Mouse (Mus musculus): Measurements from ENCODE around the gene Nav2. TPM values are rescaled to one million over a fixed set of nuclear protein-coding genes. Genes with fewer than 3 reads are reported as not detected.

Gene Nav2
- polyA plus RNA-seq, 1 experiment: 32.5 TPM

GRCm38 (mm10) chr7:49085759-49086158 lies 177.2 kb downstream of the Nav2 start:
- H3K27me3 ChIP-seq (ENCODE audit: control insufficient read depth, insufficient read depth, low read length): no peaks in the 10 kb centered on the region
- no peak overlapping the region for H3K4me3 ChIP-seq (replicated peaks; ENCODE audit: insufficient read depth, low read depth, low read length)
- WGBS: 88% methylated on average over 10 of the region's 10 CpGs
- no peak for TF ChIP-seq POLR2A (IDR thresholded peaks at IDR 0.05; ENCODE audit: borderline replicate concordance, insufficient read depth, low read length)
- TF ChIP-seq CTCF (IDR thresholded peaks at IDR 0.05; ENCODE audit: borderline replicate concordance, insufficient read depth, low read depth, low read length): no peak
- H3K27ac ChIP-seq (ENCODE audit: insufficient read depth, low read length): no peak overlapping the region
- H3K4me1 ChIP-seq (ENCODE audit: control insufficient read depth, insufficient read depth, low read length): peaks cover 27% of the 10 kb centered on the region
- no peak for DNase-seq

- TF ChIP-seq CTCF (IDR thresholded peaks at IDR 0.05; ENCODE audit: borderline replicate concordance, insufficient read depth, low read depth, low read length) (no peak; the same call in 1 of the 2 replicates), POLR2A (IDR thresholded peaks at IDR 0.05; ENCODE audit: borderline replicate concordance, insufficient read depth, low read length) (no peak)
- H3K4me1 ChIP-seq (ENCODE audit: control insufficient read depth, insufficient read depth, low read length): peaks cover 35% of the 10 kb centered on the region
These were observed 178.6 kb downstream of the Nav2 start for GRCm38 (mm10) chr7:49087154-49087553.

GRCm38 (mm10) chr7:49088198-49088912 lies 179.8 kb downstream of the Nav2 start:
- DNase-seq: no peak
- Histone ChIP-seq H3K27ac (ENCODE audit: insufficient read depth, low read length) (no peak overlapping the region), H3K27me3 (ENCODE audit: control insufficient read depth, insufficient read depth, low read length) (no peaks in the 10 kb centered on the region), H3K4me1 (ENCODE audit: control insufficient read depth, insufficient read depth, low read length) (peaks cover 41% of the 10 kb centered on the region), H3K4me3 (replicated peaks; ENCODE audit: insufficient read depth, low read depth, low read length) (no peak overlapping the region)
- no peak for TF ChIP-seq CTCF (IDR thresholded peaks at IDR 0.05; ENCODE audit: borderline replicate concordance, insufficient read depth, low read depth, low read length)
- TF ChIP-seq POLR2A (IDR thresholded peaks at IDR 0.05; ENCODE audit: borderline replicate concordance, insufficient read depth, low read length): no peak
- 87% methylated on average over 15 of the region's 15 CpGs for WGBS

More at GRCm38 (mm10) chr7:49087154-49087553, 178.6 kb downstream of the Nav2 start:
- peak; percentile 56 to 72 for DNase-seq
- Histone ChIP-seq H3K4me3 (replicated peaks; ENCODE audit: insufficient read depth, low read depth, low read length) (no peak overlapping the region), H3K27me3 (ENCODE audit: control insufficient read depth, insufficient read depth, low read length) (no peaks in the 10 kb centered on the region), H3K27ac (ENCODE audit: insufficient read depth, low read length) (no peak overlapping the region)
- WGBS: 7% methylated on average over 5 of the region's 5 CpGs

- H3K4me1 ChIP-seq (ENCODE audit: control insufficient read depth, insufficient read depth, low read length): peaks cover 54% of the 10 kb centered on the region
- no peak overlapping the region for H3K27ac ChIP-seq (ENCODE audit: insufficient read depth, low read length)
- H3K4me3 ChIP-seq (replicated peaks; ENCODE audit: insufficient read depth, low read depth, low read length): no peak overlapping the region
- H3K27me3 ChIP-seq (ENCODE audit: control insufficient read depth, insufficient read depth, low read length): no peaks in the 10 kb centered on the region
- no peak for TF ChIP-seq POLR2A (IDR thresholded peaks at IDR 0.05; ENCODE audit: borderline replicate concordance, insufficient read depth, low read length)
- TF ChIP-seq CTCF (IDR thresholded peaks at IDR 0.05; ENCODE audit: borderline replicate concordance, insufficient read depth, low read depth, low read length): no peak
- DNase-seq: no peak
- 83% methylated on average over 5 of the region's 5 CpGs for WGBS
These were observed 182.9 kb downstream of the Nav2 start for GRCm38 (mm10) chr7:49091371-49091770.

- no peak overlapping the region for H3K4me3 ChIP-seq (replicated peaks; ENCODE audit: insufficient read depth, low read depth, low read length)
- no peak overlapping the region for H3K27ac ChIP-seq (ENCODE audit: insufficient read depth, low read length)
- no peaks in the 10 kb centered on the region for H3K27me3 ChIP-seq (ENCODE audit: control insufficient read depth, insufficient read depth, low read length)
- H3K4me1 ChIP-seq (ENCODE audit: control insufficient read depth, insufficient read depth, low read length): peaks cover 49% of the 10 kb centered on the region
- TF ChIP-seq CTCF (IDR thresholded peaks at IDR 0.05; ENCODE audit: borderline replicate concordance, insufficient read depth, low read depth, low read length) (peak; percentile 19; the same call in 1 of the 2 replicates), POLR2A (IDR thresholded peaks at IDR 0.05; ENCODE audit: borderline replicate concordance, insufficient read depth, low read length) (no peak)
- WGBS: 61% methylated on average over 5 of the region's 5 CpGs
- no peak for DNase-seq
These were observed 183.4 kb downstream of the Nav2 start for GRCm38 (mm10) chr7:49091921-49092320.

GRCm38 (mm10) chr7:49093596-49093995 lies 185.1 kb downstream of the Nav2 start:
- Histone ChIP-seq H3K27me3 (ENCODE audit: control insufficient read depth, insufficient read depth, low read length) (no peaks in the 10 kb centered on the region), H3K4me1 (ENCODE audit: control insufficient read depth, insufficient read depth, low read length) (peaks cover 35% of the 10 kb centered on the region), H3K4me3 (replicated peaks; ENCODE audit: insufficient read depth, low read depth, low read length) (no peak overlapping the region), H3K27ac (ENCODE audit: insufficient read depth, low read length) (no peak overlapping the region)
- no peak for TF ChIP-seq CTCF (IDR thresholded peaks at IDR 0.05; ENCODE audit: borderline replicate concordance, insufficient read depth, low read depth, low read length)
- TF ChIP-seq POLR2A (IDR thresholded peaks at IDR 0.05; ENCODE audit: borderline replicate concordance, insufficient read depth, low read length): no peak
- DNase-seq: peak in 1 of 2 experiments; percentile 46
- WGBS: 86% methylated on average over 6 of the region's 6 CpGs

- 16% methylated on average over 3 of the region's 3 CpGs for WGBS
- Histone ChIP-seq H3K27me3 (ENCODE audit: control insufficient read depth, insufficient read depth, low read length) (no peaks in the 10 kb centered on the region), H3K4me3 (replicated peaks; ENCODE audit: insufficient read depth, low read depth, low read length) (no peak overlapping the region), H3K27ac (ENCODE audit: insufficient read depth, low read length) (no peak overlapping the region), H3K4me1 (ENCODE audit: control insufficient read depth, insufficient read depth, low read length) (peaks cover 34% of the 10 kb centered on the region)
- DNase-seq: peak; percentile 81 to 89
- TF ChIP-seq CTCF (IDR thresholded peaks at IDR 0.05; ENCODE audit: borderline replicate concordance, insufficient read depth, low read depth, low read length) (no peak), POLR2A (IDR thresholded peaks at IDR 0.05; ENCODE audit: borderline replicate concordance, insufficient read depth, low read length) (no peak)
These were observed 186.0 kb downstream of the Nav2 start for GRCm38 (mm10) chr7:49094531-49094930.

- Histone ChIP-seq H3K4me3 (replicated peaks; ENCODE audit: insufficient read depth, low read depth, low read length) (no peak overlapping the region), H3K27me3 (ENCODE audit: control insufficient read depth, insufficient read depth, low read length) (no peaks in the 10 kb centered on the region), H3K4me1 (ENCODE audit: control insufficient read depth, insufficient read depth, low read length) (peaks cover 13% of the 10 kb centered on the region), H3K27ac (ENCODE audit: insufficient read depth, low read length) (no peak overlapping the region)
- WGBS: 76% methylated on average over 1 of the region's 1 CpGs
- no peak for DNase-seq
- no peak for TF ChIP-seq POLR2A (IDR thresholded peaks at IDR 0.05; ENCODE audit: borderline replicate concordance, insufficient read depth, low read length)
- no peak for TF ChIP-seq CTCF (IDR thresholded peaks at IDR 0.05; ENCODE audit: borderline replicate concordance, insufficient read depth, low read depth, low read length)
These were observed 192.8 kb downstream of the Nav2 start for GRCm38 (mm10) chr7:49101291-49101690.

Measured in cerebellum, adult 2 months (tissue).